Mouse (Mus musculus) MEL (cell line): ENCODE measurements around the gene Gm20772. TPM values are rescaled to one million over a fixed set of nuclear protein-coding genes. Genes with fewer than 3 reads are reported as not detected.
"Not testable (repeated sequence)": the region's sequence is repeated elsewhere in the genome, so short reads cannot be mapped to it uniquely, and the experiment has no call there.

Source experiments
- DNase-seq: peaks from one replicate; pipeline ENCODE4 v3.0.0; 2011; ENCODE audit warnings: low read depth, low spot score
- H3K27ac ChIP-seq: 2 replicates; pipeline ENCODE4 v1.5.1; 2012; ENCODE audit warnings: low read depth, mild to moderate bottlenecking, control low read depth, low read length, moderate library complexity; ENCODE audit not compliant: control insufficient read depth
- H3K27me3 ChIP-seq, 2 experiments: fragments of 150-350 bp in 1 of 2; sonication (generic) in 1 of 2; 2 replicates each; pipeline ENCODE4 v1.6.1; 2012; ENCODE audit warnings: low read length in 2 of 2, mild to moderate bottlenecking in 2 of 2, improper control_type of control experiment in 1 of 2, moderate library complexity in 1 of 2; ENCODE audit not compliant: insufficient read depth in 2 of 2, control insufficient read depth in 1 of 2
- H3K36me3 ChIP-seq, 2 experiments: 2 replicates each; pipeline ENCODE4 v1.6.1; 2012 to 2014; ENCODE audit warnings: low read length in 2 of 2, improper control_type of control experiment in 1 of 2, inconsistent platforms in 1 of 2, mild to moderate bottlenecking in 1 of 2; ENCODE audit not compliant: insufficient read depth in 2 of 2, control insufficient read depth in 1 of 2
- H3K4me1 ChIP-seq, 2 experiments: fragments of 150-350 bp in 1 of 2; sonication (generic) in 1 of 2; 2 replicates each; pipeline ENCODE4 v1.6.1; 2012; ENCODE audit warnings: low read length in 2 of 2, improper control_type of control experiment in 1 of 2, mild to moderate bottlenecking in 1 of 2; ENCODE audit not compliant: insufficient read depth in 2 of 2, control insufficient read depth in 1 of 2
- H3K4me3 ChIP-seq, 2 experiments: fragments of 150-350 bp in 1 of 2; sonication (generic) in 1 of 2; 2 replicates each; pipeline ENCODE4 v1.5.1; 2012; ENCODE audit warnings: low read depth in 2 of 2, low read length in 2 of 2, mild to moderate bottlenecking in 2 of 2, moderate library complexity in 2 of 2, control low read depth in 1 of 2, improper control_type of control experiment in 1 of 2; ENCODE audit not compliant: control insufficient read depth in 1 of 2, insufficient read depth in 1 of 2
- H3K79me2 ChIP-seq: 2 replicates; pipeline ENCODE4 v1.6.1; 2012; ENCODE audit warnings: mild to moderate bottlenecking, low read length, moderate library complexity; ENCODE audit not compliant: control insufficient read depth, poor library complexity, insufficient read depth
- H3K9ac ChIP-seq: 2 replicates; pipeline ENCODE4 v1.6.1; 2012; ENCODE audit warnings: low read depth, mild to moderate bottlenecking, control low read depth, low read length, moderate library complexity; ENCODE audit not compliant: control insufficient read depth, poor library complexity, severe bottlenecking
- H3K9me3 ChIP-seq: fragments of 150-350 bp; sonication (generic); replicated peaks from 2 replicates; pipeline ENCODE4 v1.6.1; 2012; ENCODE audit warnings: mild to moderate bottlenecking, low read length, improper control_type of control experiment, moderate library complexity; ENCODE audit not compliant: insufficient read depth
- polyA plus RNA-seq, 2 experiments: library from polyadenylated mRNA; stranded (reverse) in 1 of 2; unstranded in 1 of 2; fragments of >175 nt in 1 of 2; fragments of >200 nt in 1 of 2; gene quantifications; 2 replicates each; pipeline versions ENCODE4 v1.2.1 to v1.2.4; 2012; ENCODE audit warnings: low replicate concordance in 2 of 2, low read depth in 1 of 2; ENCODE audit not compliant: insufficient read length in 2 of 2, insufficient read depth in 1 of 2, missing spikeins in 1 of 2
- total RNA-seq: library from RNA; depleted of rRNA; stranded (reverse); fragments of 300-350 nt; gene quantifications from 2 replicates; pipeline ENCODE4 v1.2.3, GENCODE M21; 2012; rRNA removed

Gm20772 gene
- total RNA-seq = not detected in 2 replicates
- polyA plus RNA-seq = not detected

DNA sequence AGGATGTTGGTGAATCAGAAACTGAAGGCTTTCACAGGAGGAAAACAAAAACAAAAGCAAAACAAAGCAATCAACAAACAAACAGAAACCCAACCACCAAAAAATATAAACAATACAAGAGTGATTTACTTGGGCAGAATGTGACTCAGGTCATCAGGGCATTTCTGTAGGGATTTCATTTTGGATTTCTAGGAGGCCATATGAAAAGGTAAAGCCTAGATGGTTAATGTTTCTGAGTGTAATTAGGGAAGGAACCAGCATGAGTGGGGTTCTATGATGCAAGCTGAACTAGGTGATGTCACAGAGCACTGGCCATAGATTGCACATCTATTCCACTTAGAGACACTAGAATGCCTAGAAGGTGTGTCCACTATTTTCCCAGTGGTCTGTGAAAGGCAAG is at the start of gene Gm20772, which contains the start of gene Gm20831:
Gene Gm20772 (plus strand): TSS at position 301 of the 400 bp plus-strand sequence.
Gene Gm20831 (plus strand): TSS at position 301 of the 400 bp plus-strand sequence.
- not testable (repeated sequence) for H3K4me1 ChIP-seq, H3K27me3 ChIP-seq, H3K9me3 ChIP-seq, H3K79me2 ChIP-seq, H3K4me3 ChIP-seq, H3K36me3 ChIP-seq, H3K9ac ChIP-seq, DNase-seq, H3K27ac ChIP-seq

DNA sequence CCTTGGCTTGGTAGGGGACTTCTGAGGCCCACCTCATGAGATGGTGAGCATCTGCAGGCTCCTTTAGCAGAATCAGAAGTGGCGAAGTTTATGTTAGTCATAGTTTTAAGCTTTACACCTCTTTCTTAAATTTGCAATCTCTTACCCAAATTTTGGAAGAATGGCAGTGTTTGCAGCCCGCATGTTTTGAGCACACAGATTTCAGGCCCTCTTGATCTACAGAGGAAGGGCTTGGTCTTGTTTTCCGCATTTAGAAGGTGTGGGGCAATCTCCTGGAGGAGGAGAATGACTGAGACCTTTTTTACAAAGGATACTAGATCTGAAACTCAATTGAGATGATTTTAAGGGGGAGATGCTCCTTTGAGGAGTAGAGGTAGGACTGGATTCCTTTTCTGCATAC is 28.4 kb upstream of the Gm20772 start, which contains the start of gene Gm21904:
Gene Gm21904 (minus strand): TSS at position 101 of the 400 bp plus-strand sequence.
- H3K4me1 ChIP-seq, H3K9me3 ChIP-seq, H3K4me3 ChIP-seq, H3K27ac ChIP-seq, DNase-seq, H3K79me2 ChIP-seq, H3K36me3 ChIP-seq, H3K27me3 ChIP-seq, H3K9ac ChIP-seq: not testable (repeated sequence)

Other genes with a start within 250 kb of the Gm20772 start
- not detected in 2 replicates for gene Gm21904, start 28.5 kb upstream of the Gm20772 start, total RNA-seq
- not detected for gene Gm21904, start 28.5 kb upstream of the Gm20772 start, polyA plus RNA-seq
- gene Gm20831, start within 50 bp of the Gm20772 start, total RNA-seq = not detected in 2 replicates
- not detected for gene Gm20831, start within 50 bp of the Gm20772 start, polyA plus RNA-seq
- not detected in 2 replicates for gene Srsy, start 62.6 kb downstream of the Gm20772 start, total RNA-seq
- not detected for gene Srsy, start 62.6 kb downstream of the Gm20772 start, polyA plus RNA-seq
- gene Gm21764, start 187.1 kb downstream of the Gm20772 start, total RNA-seq = not detected in 2 replicates
- gene Gm21764, start 187.1 kb downstream of the Gm20772 start, polyA plus RNA-seq = not detected
- not detected in 2 replicates for gene Ssty1, start 214.4 kb downstream of the Gm20772 start, total RNA-seq
- not detected for gene Ssty1, start 214.4 kb downstream of the Gm20772 start, polyA plus RNA-seq